Mouse (Mus musculus) kidney, adult 2 months (tissue): ENCODE results near the gene Grap2. TPM values are rescaled to one million over a fixed set of nuclear protein-coding genes. Genes with fewer than 3 reads are reported as not detected.

Experiments used
- DNase-seq: peaks from one replicate; pipeline ENCODE4 v3.0.0; 2021
- H3K27ac ChIP-seq: fragments of 200-500 bp; 2 replicates; pipeline ENCODE4 v1.5.1; 2012; ENCODE audit warnings: low read depth, low read length, control low read depth, inconsistent platforms; ENCODE audit not compliant: insufficient read depth
- H3K27me3 ChIP-seq: fragments of 200-500 bp; replicated peaks from 2 replicates; pipeline ENCODE4 v1.6.1; 2012; ENCODE audit warnings: mild to moderate bottlenecking, moderate library complexity, low read length, inconsistent platforms; ENCODE audit not compliant: control insufficient read depth, insufficient read depth
- H3K36me3 ChIP-seq: fragments of 200-500 bp; 2 replicates; pipeline ENCODE4 v1.6.1; 2012; ENCODE audit warnings: mild to moderate bottlenecking, moderate library complexity, low read length, inconsistent platforms; ENCODE audit not compliant: control insufficient read depth, insufficient read depth
- H3K4me1 ChIP-seq: fragments of 200-500 bp; 2 replicates; pipeline ENCODE4 v1.6.1; 2011; ENCODE audit warnings: low read length; ENCODE audit not compliant: control insufficient read depth, insufficient read depth
- H3K4me3 ChIP-seq: fragments of 200-500 bp; 2 replicates; pipeline ENCODE4 v1.5.1; 2011; ENCODE audit warnings: mild to moderate bottlenecking, low read depth, low read length, control low read depth; ENCODE audit not compliant: insufficient read depth
- CTCF ChIP-seq: fragments of 200-500 bp; conservative IDR thresholded peaks from 2 replicates; pipeline ENCODE4 v1.5.1; 2011; ENCODE audit warnings: low read depth, mild to moderate bottlenecking, control low read depth, low read length, moderate library complexity, mixed read lengths; ENCODE audit not compliant: insufficient read depth, insufficient read length
- POLR2A ChIP-seq: fragments of 200-500 bp; IDR thresholded peaks from one replicate; pipeline ENCODE4 v1.6.1; 2011; ENCODE audit warnings: low read depth, low read length, control low read depth
- WGBS: fragments of 180-500 bp; shearing (Covaris S2); methylation state at CpG from one replicate; pipeline ENCODE4 v1.1.7; 2018; 5-methylcytosine and 5-hydroxymethylcytosine counted together
- polyA plus RNA-seq: library from polyadenylated mRNA; depleted of rRNA; stranded (reverse); fragments of >200 nt; gene quantifications from 2 replicates; pipeline ENCODE4 v1.2.3, GENCODE M21; 2012

The Grap2 gene
- polyA plus RNA-seq, 1 experiment, result 2.5 TPM

GRCm38 (mm10) chr15:80617839-80618238 is 45.4 kb downstream of the Grap2 start:
- Histone ChIP-seq H3K27me3 (no peaks in the 10 kb centered on the region; the same call in 1 of the 2 replicates), H3K4me3 (no peak overlapping the region), H3K4me1 (peaks cover 3% of the 10 kb centered on the region; the same call in 1 of the 2 replicates), H3K36me3 (no peaks in the 10 kb centered on the region), H3K27ac (no peak overlapping the region)
- 60% methylated on average over 2 of the region's 2 CpGs for WGBS
- TF ChIP-seq POLR2A (no peak), CTCF (0 out of 2 replicates have a peak, but pooled peaks have one; percentile 13)
- DNase-seq, result no peak

DNA sequence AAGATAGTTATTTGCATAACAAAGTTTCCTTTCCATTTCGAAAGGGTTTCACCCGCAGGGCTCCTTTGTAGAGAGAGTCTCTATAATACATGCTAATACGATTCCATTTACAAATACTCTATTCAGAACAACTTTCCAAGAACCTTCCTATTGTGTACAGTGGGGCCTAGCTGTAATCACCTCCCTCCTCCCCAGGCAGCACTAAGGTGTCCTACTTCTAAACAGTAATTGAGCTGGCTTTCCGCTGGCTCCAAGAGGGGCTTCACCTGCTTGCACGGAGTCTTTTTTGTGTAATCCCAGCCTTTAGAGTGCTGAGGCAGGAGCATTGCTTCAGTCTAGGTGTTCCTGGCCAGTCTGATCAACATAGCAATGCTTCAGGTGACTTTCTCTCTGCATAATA is 46.8 kb downstream of the Grap2 start:
- H3K27me3 ChIP-seq, result no peaks in the 10 kb centered on the region
- peaks cover 3% of the 10 kb centered on the region; the same call in 1 of the 2 replicates for H3K4me1 ChIP-seq
- no peak overlapping the region for H3K4me3 ChIP-seq
- TF ChIP-seq CTCF, result no peak
- no peak for TF ChIP-seq POLR2A
- DNase-seq, result no peak
- H3K27ac ChIP-seq, result no peak overlapping the region
- 93% methylated on average over 5 of the region's 5 CpGs for WGBS
- H3K36me3 ChIP-seq, result no peaks in the 10 kb centered on the region

GRCm38 (mm10) chr15:80619786-80620185 is 47.4 kb downstream of the Grap2 start:
- H3K4me3 ChIP-seq, result no peak overlapping the region
- TF ChIP-seq CTCF (no peak), POLR2A (no peak)
- H3K36me3 ChIP-seq, result no peaks in the 10 kb centered on the region
- no peaks in the 10 kb centered on the region for H3K27me3 ChIP-seq
- peaks cover 3% of the 10 kb centered on the region; the same call in 1 of the 2 replicates for H3K4me1 ChIP-seq
- no peak for DNase-seq
- no peak overlapping the region for H3K27ac ChIP-seq
- 73% methylated on average over 4 of the region's 4 CpGs for WGBS

GRCm38 (mm10) chr15:80620371-80620770 is 48.0 kb downstream of the Grap2 start:
- Histone ChIP-seq H3K36me3 (no peaks in the 10 kb centered on the region), H3K4me1 (peaks cover 3% of the 10 kb centered on the region; the same call in 1 of the 2 replicates), H3K27me3 (no peaks in the 10 kb centered on the region), H3K27ac (no peak overlapping the region), H3K4me3 (no peak overlapping the region)
- DNase-seq, result no peak
- 86% methylated on average over 8 of the region's 8 CpGs for WGBS
- TF ChIP-seq POLR2A, result no peak
- TF ChIP-seq CTCF, result no peak

GRCm38 (mm10) chr15:80623171-80623837 is 50.9 kb downstream of the Grap2 start:
- WGBS, result 78% methylated on average over 8 of the region's 8 CpGs
- no peak for DNase-seq
- no peak overlapping the region for H3K4me3 ChIP-seq

DNA sequence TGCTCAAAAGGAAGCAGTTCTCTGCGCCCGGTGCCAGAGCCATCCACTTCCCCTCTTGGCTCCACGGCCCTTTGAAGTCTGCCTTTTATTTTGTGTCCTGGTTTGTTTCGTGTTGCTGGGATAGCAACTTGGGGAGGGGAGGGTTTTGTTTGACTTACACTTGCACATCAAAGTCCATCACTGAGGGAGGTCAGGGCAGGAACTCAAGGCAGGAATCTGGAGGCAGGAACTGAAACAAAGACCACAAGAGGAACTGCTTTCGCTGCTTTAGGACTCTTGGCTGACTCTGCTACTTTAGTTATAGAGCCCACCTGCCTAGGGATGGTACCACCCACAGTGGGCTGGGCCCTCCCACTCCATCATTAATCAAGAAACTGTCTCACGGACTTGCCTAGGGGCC is 54.1 kb downstream of the Grap2 start:
- no peak for TF ChIP-seq POLR2A
- TF ChIP-seq CTCF, result no peak
- Histone ChIP-seq H3K4me1 (no peaks in the 10 kb centered on the region), H3K4me3 (no peak overlapping the region), H3K27ac (no peak overlapping the region), H3K27me3 (no peaks in the 10 kb centered on the region), H3K36me3 (no peaks in the 10 kb centered on the region)
- no peak for DNase-seq
- WGBS, result 59% methylated on average over 6 of the region's 6 CpGs

More at GRCm38 (mm10) chr15:80623171-80623837, 50.9 kb downstream of the Grap2 start:
- Histone ChIP-seq H3K27me3 (no peaks in the 10 kb centered on the region), H3K27ac (no peak overlapping the region), H3K4me1 (peaks cover 3% of the 10 kb centered on the region; the same call in 1 of the 2 replicates), H3K36me3 (no peaks in the 10 kb centered on the region)
- no peak for TF ChIP-seq CTCF
- no peak for TF ChIP-seq POLR2A

DNA sequence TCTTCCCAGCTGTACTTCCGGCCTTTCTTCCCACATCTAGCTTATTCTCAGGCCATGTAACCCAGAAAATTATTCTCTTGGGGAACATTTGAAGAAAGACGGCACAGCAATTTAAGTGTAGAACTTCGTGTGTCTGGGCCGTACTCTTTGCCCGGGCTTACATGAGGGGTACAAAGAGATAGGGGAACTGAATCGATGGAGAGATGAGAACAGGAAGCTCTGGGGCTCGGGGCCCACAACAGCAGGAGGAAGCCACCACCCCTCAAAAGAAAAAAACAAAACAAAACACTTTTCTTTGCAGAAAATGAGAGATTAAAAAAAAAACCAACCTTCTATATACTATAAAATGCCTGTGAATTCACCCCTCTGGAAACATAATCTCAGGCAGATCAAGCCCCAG is 57.8 kb downstream of the Grap2 start:
- no peaks in the 10 kb centered on the region for H3K36me3 ChIP-seq
- H3K27me3 ChIP-seq, result no peaks in the 10 kb centered on the region
- DNase-seq, result no peak
- 65% methylated on average over 7 of the region's 7 CpGs for WGBS
- H3K27ac ChIP-seq, result no peak overlapping the region
- H3K4me1 ChIP-seq, result no peaks in the 10 kb centered on the region
- no peak overlapping the region for H3K4me3 ChIP-seq
- no peak for TF ChIP-seq CTCF
- TF ChIP-seq POLR2A, result no peak
